Mouse (Mus musculus) heart, embryonic 11.5 days (tissue): ENCODE measurements at regions not wholly inside any gene's neighbourhood (a gene's known extent, or its start where the extent isn't known, plus 50 kb on each side); places are given as distances from the start of the nearest gene placed in this dataset.

Experiments
- ATAC-seq: fragments of 200-750 bp; cut with Nextera tagmentation; replicated peaks from 2 replicates; pipeline ENCODE4 v1.8.0; 2017; ENCODE audit warnings: moderate library complexity; ENCODE audit not compliant: insufficient number of reproducible peaks, low FRiP score, low TSS enrichment
- H3K27ac ChIP-seq: fragments of 300-500 bp; sonication (generic); 2 replicates; pipeline ENCODE4 v1.5.1; 2014; ENCODE audit warnings: mild to moderate bottlenecking, low read depth, low read length
- H3K27me3 ChIP-seq: fragments of 300-500 bp; sonication (generic); 2 replicates; pipeline ENCODE4 v1.6.1; 2014; ENCODE audit warnings: mild to moderate bottlenecking, low read length, mixed read lengths; ENCODE audit not compliant: control insufficient read depth, insufficient read depth
- H3K36me3 ChIP-seq: fragments of 300-500 bp; sonication (generic); 2 replicates; pipeline ENCODE4 v1.6.1; 2014; ENCODE audit warnings: mild to moderate bottlenecking, low read length, moderate library complexity, mixed read lengths; ENCODE audit not compliant: control insufficient read depth, insufficient read depth
- H3K4me1 ChIP-seq: fragments of 300-500 bp; sonication (generic); 2 replicates; pipeline ENCODE4 v1.6.1; 2014; ENCODE audit warnings: low read length; ENCODE audit not compliant: control insufficient read depth, insufficient read depth
- H3K4me2 ChIP-seq: fragments of 300-500 bp; sonication (generic); 2 replicates; pipeline ENCODE4 v1.6.1; 2014; ENCODE audit warnings: mild to moderate bottlenecking, moderate library complexity
- H3K4me3 ChIP-seq: fragments of 300-500 bp; sonication (generic); 2 replicates; pipeline ENCODE4 v1.5.1; 2014; ENCODE audit warnings: low read depth, low read length
- H3K9ac ChIP-seq: fragments of 300-500 bp; sonication (generic); 2 replicates; pipeline ENCODE4 v1.6.1; 2014; ENCODE audit warnings: mild to moderate bottlenecking, low read depth, low read length, moderate library complexity
- H3K9me3 ChIP-seq: fragments of 300-500 bp; sonication (generic); replicated peaks from 2 replicates; pipeline ENCODE4 v1.6.1; 2016; ENCODE audit warnings: low read length; ENCODE audit not compliant: control insufficient read depth
- WGBS: fragments of 180-500 bp; shearing (Covaris S2); extraction: QIAGEN DNeasy Blood & Tissue Kit; methylation state at CpG from one replicate; pipeline ENCODE4 v1.1.7; 2014; ENCODE audit not compliant: insufficient replicate concordance; 5-methylcytosine and 5-hydroxymethylcytosine counted together

- Histone ChIP-seq H3K27ac (no peak overlapping the region), H3K4me3 (no peak overlapping the region), H3K4me1 (peaks cover 13% of the 10 kb centered on the region), H3K9me3 (no peaks in the 10 kb centered on the region; the same call in 1 of the 2 replicates), H3K4me2 (no peak overlapping the region), H3K9ac (no peak overlapping the region), H3K27me3 (no peaks in the 10 kb centered on the region), H3K36me3 (no peaks in the 10 kb centered on the region)
- no peak for ATAC-seq
- WGBS: 71% methylated on average over 12 of the region's 12 CpGs
Measured at GRCm38 (mm10) chr15:93000121-93000520, 274.9 kb downstream of the Gxylt1 start.

- Histone ChIP-seq H3K27ac (no peak overlapping the region), H3K4me2 (no peak overlapping the region), H3K9me3 (no peaks in the 10 kb centered on the region; the same call in 1 of the 2 replicates), H3K27me3 (no peaks in the 10 kb centered on the region), H3K36me3 (no peaks in the 10 kb centered on the region), H3K9ac (no peak overlapping the region), H3K4me1 (0 out of 2 replicates have a peak, but pooled peaks cover 11% of the 10 kb centered on the region), H3K4me3 (no peak overlapping the region)
- no peak for ATAC-seq
- WGBS: 55% methylated on average over 5 of the region's 5 CpGs
Measured at GRCm38 (mm10) chr15:92997933-92998332, 277.0 kb downstream of the Gxylt1 start.

DNA sequence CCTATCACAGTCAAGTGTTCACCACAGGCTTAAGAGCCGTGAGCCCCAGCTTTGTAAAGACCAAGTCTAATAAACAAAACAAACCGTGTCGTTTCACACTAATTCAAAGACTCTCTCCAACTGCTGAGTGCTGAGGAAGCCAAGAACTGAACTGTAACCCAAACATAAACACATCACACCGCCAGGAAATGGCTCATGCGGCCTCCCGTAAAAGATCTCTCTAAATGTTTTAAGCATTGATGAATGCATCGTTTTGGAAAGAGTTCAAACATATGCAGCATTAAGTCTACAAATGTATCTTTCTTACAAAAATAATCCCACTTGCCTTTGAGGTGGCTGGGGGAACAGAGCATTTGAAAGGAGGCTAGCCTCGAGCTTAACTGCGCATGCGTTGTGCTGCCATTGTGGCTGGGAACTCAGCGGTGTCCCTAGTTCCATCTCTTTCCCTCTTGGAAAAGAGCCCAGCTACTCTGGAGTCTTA is 280.7 kb downstream of the Gxylt1 start:
- Histone ChIP-seq H3K4me3 (no peak overlapping the region), H3K27ac (no peak overlapping the region), H3K27me3 (no peaks in the 10 kb centered on the region), H3K9ac (no peak overlapping the region), H3K9me3 (no peaks in the 10 kb centered on the region; the same call in 1 of the 2 replicates), H3K4me2 (no peak overlapping the region), H3K36me3 (no peaks in the 10 kb centered on the region), H3K4me1 (0 out of 2 replicates have a peak, but pooled peaks cover 4% of the 10 kb centered on the region)
- no peak for ATAC-seq
- WGBS: 67% methylated on average over 11 of the region's 11 CpGs

DNA sequence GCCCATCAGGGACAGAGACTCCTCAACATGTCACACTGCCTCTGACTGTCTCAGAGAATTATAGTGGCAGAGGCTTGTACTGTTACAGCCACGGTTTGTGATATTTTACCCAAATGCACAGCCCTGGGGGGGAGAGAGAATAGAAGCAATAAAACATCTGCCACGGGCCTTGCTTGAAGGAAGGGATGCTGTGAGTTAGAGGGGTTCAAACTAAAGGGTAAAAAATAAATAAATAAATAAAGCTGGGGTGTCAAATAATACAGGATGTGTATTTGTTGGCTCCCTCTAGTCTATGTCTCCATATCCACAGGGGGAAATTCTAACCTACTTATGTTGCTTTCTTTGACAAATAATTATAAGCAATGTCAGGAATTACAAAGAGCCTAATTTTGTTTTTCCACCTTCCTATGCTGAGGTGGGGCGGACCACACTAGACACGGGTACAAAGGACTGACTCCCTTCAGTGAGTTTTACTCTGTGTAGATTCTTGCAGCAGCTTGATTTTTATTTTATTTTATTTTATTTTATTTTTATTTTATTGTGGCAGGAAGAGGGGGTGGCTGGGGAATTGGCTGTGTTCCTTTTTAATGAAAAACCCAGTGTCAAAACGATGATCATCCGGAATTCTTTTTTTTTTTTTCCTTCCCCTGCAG is 281.3 kb downstream of the Gxylt1 start:
- no peaks in the 10 kb centered on the region; the same call in 1 of the 2 replicates for H3K9me3 ChIP-seq
- WGBS: 79% methylated on average over 6 of the region's 6 CpGs
- no peak for ATAC-seq
- no peak overlapping the region for H3K9ac ChIP-seq
- H3K4me3 ChIP-seq: no peak overlapping the region
- H3K27ac ChIP-seq: no peak overlapping the region
- 0 out of 2 replicates have a peak, but pooled peaks cover 4% of the 10 kb centered on the region for H3K4me1 ChIP-seq
- no peaks in the 10 kb centered on the region for H3K36me3 ChIP-seq
- H3K27me3 ChIP-seq: no peaks in the 10 kb centered on the region
- no peak overlapping the region for H3K4me2 ChIP-seq

- 78% methylated on average over 4 of the region's 4 CpGs for WGBS
- Histone ChIP-seq H3K4me1 (no peaks in the 10 kb centered on the region), H3K27me3 (no peaks in the 10 kb centered on the region), H3K9me3 (no peaks in the 10 kb centered on the region), H3K36me3 (no peaks in the 10 kb centered on the region), H3K4me2 (no peak overlapping the region), H3K27ac (no peak overlapping the region), H3K9ac (no peak overlapping the region), H3K4me3 (no peak overlapping the region)
- ATAC-seq: no peak
Measured at GRCm38 (mm10) chr15:92975774-92976173, 299.2 kb downstream of the Gxylt1 start.

- Histone ChIP-seq H3K9me3 (no peaks in the 10 kb centered on the region), H3K9ac (no peak overlapping the region), H3K4me2 (no peak overlapping the region), H3K36me3 (no peaks in the 10 kb centered on the region), H3K4me3 (no peak overlapping the region), H3K4me1 (no peaks in the 10 kb centered on the region), H3K27me3 (no peaks in the 10 kb centered on the region), H3K27ac (no peak overlapping the region)
- ATAC-seq: no peak
- 55% methylated on average over 3 of the region's 3 CpGs for WGBS
Measured at GRCm38 (mm10) chr15:92974931-92975330, 300.0 kb downstream of the Gxylt1 start.

DNA sequence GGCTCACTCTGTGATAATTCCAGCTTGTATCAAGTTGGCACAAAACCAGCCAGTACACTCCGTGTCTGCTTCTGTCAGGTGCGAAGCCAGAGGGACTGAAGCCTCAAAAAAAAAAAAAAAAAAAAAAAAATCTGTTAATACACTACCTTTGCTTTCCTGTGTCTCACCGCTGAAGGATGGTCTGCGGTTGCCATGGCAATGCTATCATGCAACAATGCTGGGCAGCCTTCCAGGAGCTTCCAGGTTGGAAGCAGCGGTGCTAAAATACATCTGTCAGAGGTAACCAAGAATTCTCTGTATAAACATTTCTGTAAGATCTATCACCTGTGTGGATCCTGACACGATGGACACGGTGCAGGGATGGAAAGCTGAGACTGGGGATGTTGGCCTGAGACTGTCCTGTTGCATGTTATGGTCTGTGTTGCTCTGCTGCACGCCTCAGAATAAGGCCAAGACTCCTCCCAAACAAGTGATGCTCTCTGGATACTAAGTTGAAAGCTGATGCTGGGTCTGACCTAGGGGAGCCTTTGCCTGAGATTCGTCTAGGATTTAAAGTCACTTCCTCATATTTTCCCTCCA is 301.2 kb downstream of the Gxylt1 start:
- Histone ChIP-seq H3K9me3 (no peaks in the 10 kb centered on the region), H3K4me1 (no peaks in the 10 kb centered on the region), H3K27ac (no peak overlapping the region), H3K27me3 (no peaks in the 10 kb centered on the region), H3K36me3 (no peaks in the 10 kb centered on the region), H3K4me2 (no peak overlapping the region), H3K9ac (no peak overlapping the region), H3K4me3 (no peak overlapping the region)
- no peak for ATAC-seq
- WGBS: 65% methylated on average over 9 of the region's 9 CpGs

DNA sequence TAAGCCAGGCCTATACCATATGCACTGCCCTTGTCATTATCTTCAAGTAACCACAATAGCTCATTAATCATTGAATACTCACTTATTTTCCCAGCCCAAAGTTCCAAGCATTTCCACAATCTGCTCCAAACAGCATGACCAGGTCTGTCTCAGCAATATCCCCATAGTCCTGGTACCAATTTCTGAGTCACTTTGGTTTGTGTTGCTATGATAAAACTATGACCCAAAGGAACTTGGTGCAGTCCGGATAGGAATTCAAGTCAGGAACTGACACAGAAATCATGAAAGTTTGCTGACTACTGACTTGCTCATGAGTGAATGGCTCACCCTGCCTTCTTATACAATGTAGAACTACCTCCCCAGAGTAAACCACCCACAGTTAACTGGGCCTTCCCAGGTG is 309.4 kb downstream of the Gxylt1 start:
- Histone ChIP-seq H3K9ac (no peak overlapping the region), H3K27ac (no peak overlapping the region), H3K27me3 (no peaks in the 10 kb centered on the region), H3K36me3 (no peaks in the 10 kb centered on the region), H3K9me3 (no peaks in the 10 kb centered on the region), H3K4me1 (no peaks in the 10 kb centered on the region), H3K4me3 (no peak overlapping the region), H3K4me2 (no peak overlapping the region)
- 83% methylated on average over 1 of the region's 1 CpGs for WGBS
- no peak for ATAC-seq

GRCm38 (mm10) chr15:92964901-92965300 is 310.1 kb downstream of the Gxylt1 start:
- H3K4me3 ChIP-seq: no peak overlapping the region
- no peaks in the 10 kb centered on the region for H3K4me1 ChIP-seq
- H3K4me2 ChIP-seq: no peak overlapping the region
- H3K27ac ChIP-seq: no peak overlapping the region
- H3K36me3 ChIP-seq: no peaks in the 10 kb centered on the region
- no peaks in the 10 kb centered on the region for H3K27me3 ChIP-seq
- H3K9ac ChIP-seq: no peak overlapping the region
- ATAC-seq: no peak
- 72% methylated on average over 3 of the region's 3 CpGs for WGBS
- H3K9me3 ChIP-seq: no peaks in the 10 kb centered on the region
